Mouse (Mus musculus) NIH3T3 (cell line): Measurements from ENCODE around the gene Calhm5.

Experiments
- DNase-seq: peaks from one replicate; pipeline ENCODE4 v3.0.0-alpha.2; 2012; ENCODE audit warnings: low read depth

Calhm5 gene

DNA sequence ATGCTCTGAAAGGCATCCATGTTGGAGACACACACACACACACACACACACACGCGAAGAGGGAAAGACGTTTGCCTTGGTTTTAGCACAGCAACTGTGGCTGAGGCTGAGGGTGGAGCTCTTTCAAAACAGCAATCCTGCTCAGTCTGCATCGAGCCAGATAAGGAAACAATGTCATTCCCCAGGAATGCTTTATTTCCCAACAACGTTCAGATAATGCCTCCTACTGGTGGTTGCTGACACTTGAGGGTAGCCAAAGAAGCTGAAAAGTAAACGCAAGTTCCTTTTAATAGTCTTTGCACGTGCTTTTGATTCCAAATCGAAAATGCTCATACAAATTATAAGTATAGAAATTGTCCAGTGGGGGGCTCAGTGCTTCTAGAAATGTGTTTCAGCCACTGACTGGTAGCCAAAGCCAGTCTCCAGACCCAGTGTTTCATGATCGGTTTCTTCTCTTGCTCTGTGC, at the start of gene Calhm5:
Gene Calhm5 (minus strand): TSS at position 102 of the 466 bp plus-strand sequence.
- peak; percentile 95 for DNase-seq

DNA sequence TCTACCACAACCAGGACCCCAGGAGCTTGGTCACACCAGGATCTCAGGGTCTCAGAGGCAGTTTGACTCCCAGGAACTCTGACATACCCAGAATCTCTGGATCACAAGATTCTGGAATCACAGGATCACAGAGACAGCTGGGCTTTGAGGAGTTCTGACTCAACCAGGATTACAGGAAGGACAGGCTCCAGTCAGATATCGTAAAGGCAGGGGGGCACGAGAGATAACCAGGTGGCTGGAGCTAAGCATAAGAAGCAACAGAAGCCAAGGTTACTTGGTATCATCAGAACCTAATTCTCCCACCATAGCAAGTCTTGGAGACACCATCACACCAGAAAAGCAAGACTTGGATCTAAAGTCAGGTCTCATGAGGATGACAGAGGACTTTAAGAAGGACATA, 45.4 kb upstream of the Calhm5 start:
- no peak for DNase-seq

DNA sequence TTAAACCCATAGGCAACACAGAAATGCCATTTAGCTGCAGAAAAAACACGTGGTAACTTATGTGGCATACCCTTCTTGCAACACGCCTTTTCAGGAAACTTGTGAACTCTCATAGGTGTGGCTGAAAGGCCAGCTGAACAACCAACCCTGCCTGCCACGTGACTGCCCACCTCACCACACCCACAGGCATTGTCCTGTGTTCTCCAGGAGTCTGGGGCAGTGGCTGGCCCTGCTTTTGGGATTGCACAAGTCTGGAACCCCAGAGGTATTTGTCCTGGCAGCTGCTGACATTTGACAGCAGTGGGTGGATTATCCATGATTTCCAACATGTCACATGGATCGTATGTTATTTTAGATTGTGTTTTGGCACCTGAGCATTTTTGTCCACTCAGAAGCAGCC, 43.4 kb upstream of the Calhm5 start:
- DNase-seq: no peak

DNA sequence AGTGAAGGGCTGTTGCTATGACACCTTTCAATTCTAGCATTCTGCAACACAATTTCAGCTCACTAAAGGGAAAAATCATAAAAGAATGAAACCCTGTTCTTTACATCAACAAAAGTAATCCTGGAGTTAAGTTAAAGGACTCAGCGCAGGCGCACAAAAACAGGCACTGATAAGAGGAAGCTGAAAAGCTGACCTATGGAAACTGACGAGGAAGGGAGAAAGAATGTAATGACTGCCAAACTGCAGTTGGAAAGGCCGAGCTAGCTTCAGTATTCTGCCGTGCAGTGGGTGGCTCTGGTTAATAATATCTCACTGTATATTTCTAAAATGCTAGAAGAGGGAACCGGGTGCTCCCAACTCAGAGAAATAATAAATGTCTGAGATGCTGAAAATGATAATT, 41.7 kb upstream of the Calhm5 start:
- no peak for DNase-seq

DNA sequence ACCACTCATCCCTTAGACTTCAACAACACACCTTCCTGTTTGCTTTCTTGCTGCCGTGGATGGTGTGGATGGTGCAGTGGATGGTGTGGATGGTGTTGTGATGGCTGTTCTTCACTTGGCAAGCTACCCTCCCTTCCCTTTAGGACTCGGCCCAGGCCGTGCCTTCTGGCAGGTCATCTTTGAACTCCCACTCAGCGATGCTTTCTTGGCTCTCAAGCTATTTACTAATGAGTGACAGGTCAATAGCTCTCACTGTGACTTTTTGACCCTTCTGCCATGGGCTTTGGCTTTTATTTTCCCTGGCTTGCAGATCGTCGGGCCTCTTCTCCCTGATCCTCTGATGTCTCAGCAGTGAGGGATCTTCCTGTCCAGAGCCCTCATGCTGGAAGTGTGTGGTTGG, 40.1 kb upstream of the Calhm5 start:
- DNase-seq: no peak

DNA sequence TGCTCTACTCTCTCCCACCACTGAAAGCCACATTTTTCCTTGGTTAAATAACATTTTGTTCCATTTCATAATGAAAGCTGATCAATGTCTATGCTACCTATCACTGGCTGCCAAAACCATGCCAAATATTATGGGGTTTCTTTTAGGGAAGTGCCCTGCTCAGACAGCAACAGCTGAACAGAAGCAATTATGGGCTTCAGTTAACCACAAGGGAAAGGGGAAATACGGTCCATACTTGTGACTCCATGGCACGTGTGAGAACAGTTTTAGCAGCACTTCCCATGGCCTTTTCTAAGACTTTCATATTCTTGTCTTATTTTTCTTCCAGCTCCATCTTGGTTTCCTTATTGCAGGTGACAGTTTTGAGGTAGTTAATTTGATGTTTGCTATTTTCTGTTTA, 35.0 kb upstream of the Calhm5 start:
- DNase-seq: no peak

DNA sequence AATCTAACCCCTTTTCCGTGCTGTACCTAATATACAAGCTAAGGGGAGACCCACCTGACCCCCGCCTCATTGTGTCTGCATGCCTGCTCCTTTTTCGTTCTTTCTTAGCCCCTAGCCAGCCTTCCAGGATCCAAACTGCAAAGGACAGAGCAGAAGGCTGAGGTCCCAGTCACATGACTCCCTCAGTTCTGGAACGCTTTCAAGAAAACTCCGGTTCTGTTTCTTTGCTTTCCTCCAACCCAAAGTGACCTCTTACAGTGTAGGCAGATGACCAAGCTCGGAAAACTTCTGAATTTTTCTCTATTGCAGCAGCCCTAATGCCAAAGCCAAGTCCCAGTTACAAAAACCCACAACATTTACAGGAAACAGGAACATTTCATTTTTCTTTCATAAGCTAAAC, 32.1 kb upstream of the Calhm5 start:
- DNase-seq: peak; percentile 83

DNA sequence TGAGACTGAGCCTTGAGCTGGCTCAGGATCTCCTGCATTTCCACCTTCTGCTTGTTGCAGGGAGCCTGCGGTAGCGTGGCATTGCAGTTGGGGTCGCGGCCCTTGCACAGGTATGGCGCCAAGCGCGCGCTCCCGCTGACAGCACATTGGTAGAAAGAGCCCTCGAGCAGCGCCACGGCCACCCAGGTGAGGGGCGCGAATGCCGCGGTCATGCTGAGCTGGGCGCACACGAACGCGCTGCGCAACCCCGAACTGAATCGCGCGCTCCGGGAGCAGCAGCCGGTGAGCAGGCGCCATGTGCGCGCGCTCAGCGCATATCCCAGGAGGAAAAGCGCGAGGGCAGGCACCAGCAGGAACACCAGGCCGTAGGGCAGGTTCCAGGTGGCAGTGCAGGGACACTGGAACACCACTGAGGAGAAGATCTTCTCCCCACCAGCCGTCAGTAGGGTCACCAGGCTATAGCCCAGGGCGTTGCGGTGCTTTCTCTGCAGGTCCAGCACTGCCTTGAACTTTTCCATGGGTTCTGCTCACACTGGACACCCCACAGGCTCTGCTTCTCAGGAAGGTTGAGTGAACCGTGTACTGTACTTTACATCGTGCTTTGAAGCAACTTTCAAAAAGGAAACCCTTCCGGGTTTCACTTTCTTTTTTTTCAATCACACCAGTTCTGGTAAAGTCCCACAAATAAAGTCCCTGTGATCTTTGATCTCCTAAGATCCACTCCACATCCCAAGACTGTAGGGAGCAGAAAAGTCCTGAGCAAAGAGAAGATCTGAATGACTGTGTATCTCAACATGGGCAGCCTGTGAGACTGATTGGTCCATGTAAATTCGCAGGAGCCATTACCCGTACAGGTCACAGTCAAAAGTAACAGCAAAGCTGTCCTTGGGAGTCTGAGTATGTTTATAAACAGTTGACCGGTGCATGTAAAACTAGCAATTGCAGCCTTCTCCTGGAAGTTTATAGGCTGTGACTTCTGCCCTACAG, 31.4 kb upstream of the Calhm5 start, which contains the start of gene Calhm6:
Gene Calhm6 (minus strand): TSS at position 593 of the 987 bp plus-strand sequence.
- no peak for DNase-seq

DNA sequence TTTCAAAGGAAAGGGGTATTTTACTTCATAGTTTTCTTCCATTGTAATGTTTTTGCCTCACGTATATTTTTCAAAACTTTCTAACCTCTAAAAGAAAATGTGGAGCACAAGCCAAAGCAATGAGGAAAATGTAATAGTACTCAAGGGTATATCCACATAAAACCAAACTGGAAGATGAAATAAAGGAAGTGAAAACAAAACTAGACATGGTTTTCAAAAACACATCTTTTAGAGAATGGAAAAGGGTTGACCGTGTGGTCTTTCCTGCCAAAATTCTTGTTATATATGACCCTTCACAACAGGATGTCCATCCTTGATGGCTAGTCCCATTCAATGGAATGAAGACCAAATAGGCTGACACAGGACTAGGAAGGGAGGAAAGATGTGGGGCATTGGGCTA, 22.1 kb upstream of the Calhm5 start:
- DNase-seq: no peak

DNA sequence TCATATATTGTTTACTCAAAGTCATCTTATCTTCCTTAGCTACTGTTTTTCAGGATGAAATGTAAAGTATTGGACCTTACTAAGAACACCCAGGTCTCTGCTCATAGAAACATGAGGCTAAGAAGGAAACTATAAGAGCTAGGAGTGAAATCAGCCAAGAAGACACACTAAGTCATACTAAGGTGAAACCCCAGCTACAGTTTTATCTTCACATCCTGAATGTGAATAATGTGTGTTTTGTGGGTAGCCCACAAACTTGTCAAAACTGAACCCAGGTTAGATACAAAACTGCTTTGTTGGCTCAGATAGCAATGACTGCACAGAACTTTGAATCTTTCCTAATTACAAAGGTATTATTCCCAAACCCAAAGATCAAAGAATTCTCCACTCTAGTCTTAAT, 21.5 kb upstream of the Calhm5 start:
- DNase-seq: no peak

DNA sequence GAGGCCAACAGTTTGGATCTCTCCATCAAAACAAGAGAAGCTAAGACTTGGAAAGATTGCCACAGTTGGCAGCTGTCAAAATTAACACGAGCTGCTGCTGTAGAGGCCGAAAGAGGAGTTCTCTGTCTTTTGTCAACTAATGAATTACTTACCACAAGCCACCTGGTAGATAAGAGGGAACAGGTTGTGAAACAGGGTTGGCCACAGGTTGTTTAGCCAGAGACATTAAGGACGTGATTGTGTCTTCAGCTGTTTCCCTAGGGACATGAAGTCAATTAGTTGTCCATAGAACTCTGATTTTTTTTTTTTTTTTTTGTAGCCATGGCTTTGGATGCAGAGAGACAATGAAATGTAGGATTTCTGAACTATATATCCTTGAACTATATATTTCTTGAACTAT, 20.8 kb upstream of the Calhm5 start:
- no peak for DNase-seq

DNA sequence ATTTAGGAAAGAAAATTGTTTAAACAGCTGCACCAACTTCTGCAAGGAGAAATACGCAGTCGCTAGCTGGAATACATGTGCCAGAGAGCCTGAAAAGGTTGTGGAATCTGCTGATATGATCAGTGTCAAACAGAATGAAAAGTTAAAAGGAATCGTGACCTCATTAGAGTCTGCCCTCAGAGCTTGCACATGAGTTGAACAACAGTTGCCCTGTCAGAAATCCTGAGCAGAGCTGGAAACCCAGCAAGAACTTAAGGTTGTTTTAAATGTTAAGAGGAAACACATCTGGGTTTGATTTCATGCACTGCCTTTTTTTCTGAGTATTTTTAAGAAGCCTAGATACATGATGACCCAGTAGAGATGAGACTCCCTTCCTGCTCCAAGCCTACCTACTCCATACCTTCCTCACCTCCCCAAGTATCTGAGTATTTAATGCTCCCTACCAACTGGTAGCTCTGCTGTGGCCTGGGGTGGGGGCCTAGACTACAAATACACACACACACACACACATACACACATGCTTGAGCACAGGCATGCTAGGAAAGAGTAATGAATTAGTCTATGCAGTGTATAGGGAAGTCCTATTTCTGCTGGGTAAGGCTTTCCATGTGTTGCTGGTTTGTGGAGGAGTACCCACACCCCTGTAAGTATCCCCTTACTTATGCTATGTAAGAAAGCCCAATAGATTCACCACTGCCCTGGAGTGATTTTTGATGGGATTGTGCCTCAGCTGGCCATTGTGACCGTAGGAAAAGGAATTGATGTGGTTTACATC, 15.8 kb upstream of the Calhm5 start:
- DNase-seq: peak; percentile 56

DNA sequence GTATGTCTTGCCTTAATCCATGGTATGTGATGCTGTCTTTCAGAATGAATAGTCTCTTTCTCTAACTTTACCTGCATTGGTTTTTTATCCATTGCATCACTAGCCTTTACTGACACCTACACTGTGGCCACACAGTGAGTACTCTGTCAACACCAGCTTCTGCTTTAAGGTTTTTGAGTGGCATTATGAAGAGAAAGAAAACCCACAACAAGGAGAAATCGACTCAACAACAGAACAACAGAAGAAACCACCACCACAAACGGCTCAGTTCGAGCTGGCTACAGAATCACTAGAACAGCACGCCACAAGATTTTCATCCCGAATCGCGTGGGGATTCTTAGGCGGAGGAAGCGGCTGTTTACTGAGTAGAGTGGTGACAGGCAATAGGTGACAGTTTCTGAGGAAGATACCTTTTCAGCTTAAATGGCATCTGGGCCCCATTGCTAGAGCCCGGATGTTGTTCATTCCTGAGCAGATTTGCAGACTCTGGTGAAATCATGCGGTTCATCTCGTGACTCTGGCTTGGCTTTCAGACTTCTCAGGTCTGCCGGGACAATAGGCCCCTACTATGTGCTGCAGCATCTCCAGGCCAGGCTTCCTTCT, 14.6 kb upstream of the Calhm5 start:
- no peak for DNase-seq

DNA sequence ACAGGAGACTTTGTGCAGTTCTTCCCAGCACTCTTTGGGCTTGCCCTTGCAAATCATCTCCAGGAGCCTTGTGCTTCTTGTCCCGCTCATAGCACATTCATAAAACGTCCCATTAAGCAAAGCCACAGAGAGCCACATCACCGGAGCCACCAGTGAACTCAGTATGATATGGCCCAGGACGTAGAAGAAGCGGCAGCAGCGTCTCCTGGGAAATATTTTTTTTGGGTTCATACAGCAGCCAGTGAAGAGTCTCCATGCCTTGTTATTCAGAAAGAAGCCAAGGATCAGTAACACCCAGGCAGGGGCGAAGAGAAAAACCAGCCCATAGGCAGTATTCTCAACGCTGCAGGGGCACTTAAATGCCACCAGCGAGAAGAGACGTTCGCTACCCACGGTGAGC, 355 bp downstream of the Calhm5 start:
- no peak for DNase-seq

DNA sequence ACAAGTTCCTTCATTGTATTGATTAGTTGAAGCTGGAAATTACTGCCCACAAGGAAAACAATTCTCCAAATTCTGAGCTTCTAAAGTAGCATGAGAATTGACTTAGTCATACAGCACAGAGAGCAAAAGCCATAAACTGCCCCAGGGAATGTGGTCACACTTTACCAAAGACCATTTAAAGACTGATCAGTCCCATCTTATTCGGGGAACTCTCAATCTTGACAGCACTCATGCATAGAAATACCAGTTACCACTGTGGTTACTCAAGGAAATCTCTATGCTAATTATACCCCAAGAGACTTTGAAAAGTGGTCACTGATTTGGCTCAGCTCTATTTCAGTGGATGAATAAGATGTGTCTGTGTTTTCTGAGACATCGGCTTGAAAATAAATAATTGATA, 1.2 kb downstream of the Calhm5 start:
- peak; percentile 39 for DNase-seq

DNA sequence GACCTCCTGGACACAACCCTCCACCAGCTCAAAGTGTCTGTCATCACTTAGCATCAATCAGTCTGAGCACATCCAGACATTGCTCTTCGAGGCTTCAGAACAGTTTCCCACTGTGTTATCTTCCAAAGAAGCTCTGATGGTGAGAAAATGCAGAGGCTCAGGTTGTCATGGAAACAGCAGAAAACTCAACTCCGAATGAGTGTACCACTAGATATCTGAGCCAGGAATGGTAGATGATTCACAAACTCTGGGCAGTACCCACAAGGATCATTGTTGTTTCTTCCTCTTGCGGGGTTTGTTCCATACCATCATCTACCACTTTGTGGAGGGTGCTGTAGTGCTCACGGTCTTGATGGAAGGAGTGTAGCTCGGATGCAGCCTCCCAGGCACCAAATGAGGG, 4.4 kb downstream of the Calhm5 start:
- peak; percentile 60 for DNase-seq

DNA sequence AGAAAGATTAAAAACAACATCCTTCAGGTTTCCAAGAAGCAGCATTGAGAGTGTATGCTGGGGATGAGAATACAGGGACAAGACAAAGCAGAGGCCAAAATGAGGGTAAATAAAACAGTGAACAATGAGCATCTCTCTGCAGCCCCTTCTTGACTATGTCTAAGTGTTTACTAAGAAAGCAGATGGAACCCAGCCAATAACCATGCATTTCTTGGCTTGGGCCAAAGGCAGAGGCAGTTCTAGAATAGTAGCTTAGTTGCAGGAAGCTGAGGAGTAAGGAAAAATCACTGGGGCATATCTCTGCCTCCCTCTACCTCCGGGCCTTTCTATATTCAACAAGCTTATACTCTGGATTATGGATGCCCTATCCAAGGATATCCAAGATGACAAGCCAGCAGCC, 5.8 kb downstream of the Calhm5 start:
- DNase-seq: peak; percentile 59

DNA sequence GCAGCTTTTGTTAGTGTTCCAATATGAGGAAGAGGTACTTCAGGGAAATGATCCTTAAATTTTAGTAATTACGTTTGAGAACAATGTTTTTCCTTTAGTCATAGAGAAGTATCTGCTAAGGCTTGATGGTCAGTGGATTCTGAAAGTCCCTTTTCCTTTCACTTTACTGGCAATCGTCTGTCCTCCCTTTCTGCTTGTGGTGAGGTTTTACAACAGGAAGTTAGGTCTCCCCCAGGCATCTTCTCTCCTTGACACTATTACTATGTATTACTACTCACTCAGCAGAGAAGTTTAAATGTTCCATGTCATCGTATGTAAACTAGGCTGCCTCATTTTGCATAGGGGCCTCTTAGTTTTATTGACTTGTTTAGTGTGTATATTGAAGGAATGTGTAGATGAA, 6.8 kb downstream of the Calhm5 start:
- DNase-seq: no peak

DNA sequence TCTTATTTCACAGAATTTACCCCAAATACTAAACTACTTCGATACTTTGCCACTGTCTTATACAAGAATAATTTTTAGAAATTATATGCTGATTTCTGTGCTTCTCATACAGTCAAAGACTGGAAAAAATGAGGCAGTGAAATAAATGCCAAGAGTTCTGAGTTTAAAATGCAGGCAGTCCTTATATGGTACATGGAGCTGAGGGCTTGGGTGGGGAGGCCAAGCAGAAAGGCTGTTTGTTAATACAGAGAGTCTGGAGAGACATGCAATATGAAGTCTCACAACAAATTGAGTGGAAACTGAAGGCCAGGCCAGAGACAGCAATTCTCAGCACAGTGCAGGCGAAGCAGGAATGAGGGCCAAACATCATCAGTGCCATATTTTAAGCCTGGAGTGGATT, 7.8 kb downstream of the Calhm5 start:
- peak; percentile 21 for DNase-seq

DNA sequence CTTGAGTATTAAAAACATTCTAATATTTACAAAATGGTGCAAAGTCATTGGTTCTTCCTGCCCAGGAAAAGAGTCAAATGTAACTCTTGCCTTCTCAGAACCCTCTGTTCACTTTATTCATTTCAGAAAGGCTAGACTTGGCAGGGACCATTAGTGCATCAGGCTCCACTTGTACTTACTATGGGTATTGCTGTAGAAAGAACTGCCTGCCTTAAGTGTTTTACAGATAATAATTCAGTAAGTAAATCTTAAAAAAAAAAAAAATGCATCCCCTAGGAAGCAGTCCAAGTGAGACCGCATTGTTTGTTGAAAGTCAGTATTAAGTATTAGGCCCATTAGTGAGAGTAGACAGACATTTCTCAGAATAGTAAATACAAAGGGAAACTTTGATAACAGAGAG, 9.8 kb downstream of the Calhm5 start:
- no peak for DNase-seq

DNA sequence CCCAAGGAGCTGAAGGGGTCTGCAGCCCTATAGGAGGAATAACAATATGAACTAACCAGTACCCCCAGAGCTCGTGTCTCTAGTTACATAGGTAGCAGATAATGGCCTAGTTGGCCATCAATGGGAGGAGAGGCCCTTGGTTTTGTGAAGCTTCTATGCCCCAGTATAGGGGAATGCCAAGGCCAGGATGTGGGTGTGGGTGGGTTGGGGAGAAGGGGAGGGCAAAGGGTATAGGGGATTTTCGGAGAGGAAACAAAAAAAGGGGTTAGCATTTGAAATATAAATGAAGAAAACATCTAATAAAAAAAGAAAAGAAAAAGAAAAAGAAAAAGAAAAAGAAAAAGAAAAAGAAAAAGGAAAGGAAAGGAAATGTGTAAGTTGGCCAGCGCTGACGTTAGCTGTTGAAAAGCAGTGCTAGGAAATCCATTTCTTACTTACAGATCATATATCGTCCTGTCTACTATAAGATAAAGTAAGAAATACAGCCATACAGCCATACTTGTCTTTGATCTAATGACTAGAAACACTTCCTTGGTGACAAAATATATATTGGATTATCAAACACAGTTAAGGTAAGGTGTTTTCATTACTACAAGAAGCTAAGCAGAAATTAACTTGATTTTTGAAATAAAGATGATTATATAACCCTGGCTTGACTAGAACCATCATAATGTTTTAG, 21.7 kb downstream of the Calhm5 start:
- no peak for DNase-seq

DNA sequence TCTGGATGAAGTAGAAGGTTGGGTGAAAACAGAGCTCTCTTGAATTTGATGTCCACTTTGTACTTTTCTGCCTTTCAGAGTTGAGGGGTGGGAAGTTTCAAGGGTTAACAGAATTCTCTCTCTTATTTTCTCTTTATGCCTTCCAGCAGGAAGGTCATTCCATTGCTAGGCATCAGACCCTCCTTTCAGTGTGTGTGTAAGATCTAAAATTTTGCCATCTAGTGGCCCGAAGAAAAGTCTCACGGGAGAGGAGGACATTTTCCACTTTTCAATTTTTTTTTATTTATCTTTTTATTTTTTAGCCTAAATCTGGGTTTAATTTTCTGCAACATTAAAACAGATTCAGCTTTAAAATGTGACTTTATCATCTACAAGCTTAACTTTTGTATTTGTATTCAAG, 24.7 kb downstream of the Calhm5 start:
- peak; percentile 64 for DNase-seq
